Mouse (Mus musculus): ENCODE data around the gene Lrrtm3.

The Lrrtm3 gene

GRCm38 (mm10) chr10:63899891-63900290 lies 190.2 kb downstream of the Lrrtm3 start:
- DNase-seq (ENCODE audit: low spot score in 2 of 2) = no peak

GRCm38 (mm10) chr10:63894612-63895011 lies 195.5 kb downstream of the Lrrtm3 start:
- DNase-seq (ENCODE audit: low spot score in 2 of 2) = no peak

- no peak for DNase-seq (ENCODE audit: low spot score in 2 of 2)
These were observed 203.5 kb downstream of the Lrrtm3 start for GRCm38 (mm10) chr10:63886449-63887088.

- no peak for DNase-seq (ENCODE audit: low spot score in 2 of 2)
These were observed 209.6 kb downstream of the Lrrtm3 start for GRCm38 (mm10) chr10:63880462-63880903.
